Mouse (Mus musculus): ENCODE measurements around the gene Nufip1.

DNA sequence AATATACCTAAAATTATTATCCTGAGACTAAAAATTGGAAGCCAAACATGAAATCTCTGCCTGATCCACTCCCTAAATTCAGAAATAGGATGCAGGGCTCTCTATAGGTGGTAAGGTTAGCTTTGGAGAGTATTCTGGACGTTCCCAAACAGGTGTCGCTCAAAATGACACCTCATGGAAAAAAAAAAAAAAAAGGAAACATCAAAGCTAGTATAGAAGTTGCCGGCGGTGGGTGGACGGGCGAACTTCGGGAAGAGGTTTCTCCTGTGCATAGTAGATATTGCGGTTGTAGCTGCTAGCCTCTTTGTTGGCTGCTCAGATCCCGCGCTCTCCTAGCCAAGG, 41.1 kb downstream of the Nufip1 start:
- TF ChIP-seq CTCF (IDR thresholded peaks at IDR 0.05; ENCODE audit: extremely low read depth, insufficient read depth, low read length) (no peak), POLR2A (IDR thresholded peaks at IDR 0.05; ENCODE audit: extremely low read depth, insufficient read depth, low read length) (no peak)
